10 mouse cellular contexts compared by ENCODE assay signal in the genomic region with DNA sequence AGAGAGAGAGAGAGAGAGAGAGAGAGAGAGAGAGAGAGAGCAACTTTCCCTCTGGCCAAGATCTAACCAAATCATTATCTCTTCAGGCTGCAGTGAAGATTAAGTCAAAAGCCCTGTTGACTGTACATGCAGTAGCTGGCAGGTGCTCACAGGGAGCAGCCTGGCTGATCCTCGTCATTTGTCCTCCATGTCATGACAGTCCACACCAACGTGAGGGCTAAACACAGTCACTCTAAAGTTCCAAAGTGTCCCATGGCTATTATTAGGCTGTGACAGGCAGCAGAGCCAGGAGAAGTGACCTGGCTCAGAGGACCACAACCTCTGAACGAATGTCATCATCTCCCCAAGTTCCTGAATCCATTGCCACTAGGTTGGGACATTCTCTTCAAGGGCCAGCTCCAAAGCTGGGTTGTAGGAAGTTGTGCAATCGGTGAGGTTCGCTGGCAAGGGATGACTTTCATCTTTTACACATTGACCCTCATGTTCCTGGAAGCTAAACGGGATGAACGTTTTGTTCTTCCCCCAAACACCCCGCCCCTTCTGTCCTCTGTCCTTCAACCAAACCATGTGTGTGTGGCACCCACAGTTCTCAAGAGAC.
A peak's percentile ranks its signal among the peaks of the same experiment; 100 is the strongest.
DNase-seq lines count a peak whose midpoint lies in the region; ATAC-seq and TF ChIP-seq lines count a peak whose summit lies in the region.
"Had no signal": no experiment of that assay in that cellular context is flagged by ENCODE, and none has a peak within 500 bp of the region (broad histone marks: within the 10 kb centered on the region; RNA-seq: fewer than 3 reads in every experiment).

No protein-coding gene starts in this region.

- H3K9me3 ChIP-seq in heart, embryonic 16.5 days (replicated peaks; ENCODE audit: control insufficient read depth, low read length): no peaks in the 10 kb centered on the region
- H3K9me3 ChIP-seq in lung, postnatal 0 days (ENCODE audit: low read length): no peaks in the 10 kb centered on the region
- H3K9me3 ChIP-seq: hindbrain, embryonic 15.5 days; lung, embryonic 15.5 days had no signal

- H3K27ac ChIP-seq in heart, embryonic 16.5 days (ENCODE audit: low read length): peak overlapping the region; percentile 56; the same call in 1 of the 2 replicates
- H3K27ac ChIP-seq in lung, postnatal 0 days (ENCODE audit: low read length): peak overlapping the region; percentile 82
- H3K27ac ChIP-seq: hindbrain, embryonic 15.5 days had no signal

- H3K36me3 ChIP-seq in heart, embryonic 16.5 days (ENCODE audit: control insufficient read depth, insufficient read depth): no peaks in the 10 kb centered on the region
- H3K36me3 ChIP-seq in lung, postnatal 0 days (ENCODE audit: insufficient read depth, low read length): no peaks in the 10 kb centered on the region
- H3K36me3 ChIP-seq: hindbrain, embryonic 15.5 days; lung, embryonic 15.5 days had no signal

- no peak for ATAC-seq in heart, embryonic 16.5 days (replicated peaks; ENCODE audit: extremely low read depth, insufficient read depth, low FRiP score)
- ATAC-seq in lung, postnatal 0 days: peak; percentile 62

- H3K9ac ChIP-seq in heart, embryonic 16.5 days (ENCODE audit: low read length): no peak overlapping the region
- no peak overlapping the region for H3K9ac ChIP-seq in lung, postnatal 0 days (replicated peaks; ENCODE audit: low read depth)
- H3K9ac ChIP-seq: hindbrain, embryonic 15.5 days; lung, embryonic 15.5 days had no signal

- peak; percentile 99 for TF ChIP-seq EP300 in lung, postnatal 0 days (IDR thresholded peaks at IDR 0.05)

- peak; percentile 37 for TF ChIP-seq CTCF in lung, postnatal 0 days (IDR thresholded peaks at IDR 0.05)

- H3K27me3 ChIP-seq in heart, embryonic 16.5 days (ENCODE audit: control insufficient read depth, insufficient read depth, low read length): peaks cover 2% of the 10 kb centered on the region; the same call in 1 of the 2 replicates
- no peaks in the 10 kb centered on the region for H3K27me3 ChIP-seq in lung, postnatal 0 days (replicated peaks; ENCODE audit: insufficient read depth, low read length)
- H3K27me3 ChIP-seq: hindbrain, embryonic 15.5 days; lung, embryonic 15.5 days had no signal

- WGBS in heart, embryonic 16.5 days: 57% methylated on average over 8 of the region's 8 CpGs
- WGBS in lung, postnatal 0 days: 35% methylated on average over 8 of the region's 8 CpGs

- peaks cover 25% of the 10 kb centered on the region for H3K4me1 ChIP-seq in heart, embryonic 16.5 days (ENCODE audit: control insufficient read depth, insufficient read depth, low read length)
- H3K4me1 ChIP-seq in lung, postnatal 0 days (ENCODE audit: insufficient read depth, low read depth, low read length): peaks cover 17% of the 10 kb centered on the region; the same call in 1 of the 2 replicates

- DNase-seq in 416B (ENCODE audit: low read depth): peak; percentile 92
- peak; percentile 78 for DNase-seq in adrenal gland, postnatal 14 days
- peak; percentile 95 for DNase-seq in lung, postnatal 0 days (ENCODE audit: low spot score)
- no peak for DNase-seq in cerebellum, adult 9-10 months
- no peak for DNase-seq in c-Kit-positive CD71-positive TER-119-positive erythroid progenitor cells, embryonic 14.5 days (ENCODE audit: low spot score)
- no peak for DNase-seq in cerebellum, adult 9-11 months
- DNase-seq: thymus, postnatal 25 days had no signal

- H3K4me2 ChIP-seq in heart, embryonic 16.5 days (ENCODE audit: low read depth, low read length): no peak overlapping the region
- no peak overlapping the region for H3K4me2 ChIP-seq in lung, postnatal 0 days (replicated peaks; ENCODE audit: low read depth, low read length)
- H3K4me2 ChIP-seq: hindbrain, embryonic 15.5 days; lung, embryonic 15.5 days had no signal

- no peak overlapping the region for H3K4me3 ChIP-seq in heart, embryonic 16.5 days (ENCODE audit: low read length)
- no peak overlapping the region for H3K4me3 ChIP-seq in lung, postnatal 0 days (ENCODE audit: low read depth, low read length)
- H3K4me3 ChIP-seq: hindbrain, embryonic 15.5 days; lung, embryonic 15.5 days had no signal

Comparison
In these comparisons a context has a peak if more than half of its experiments do, and no peak if none do; other contexts are left out.
1. DNase-seq: peak in 416B (single experiment), adrenal gland, postnatal 14 days (single experiment) and lung, postnatal 0 days (single experiment); none in cerebellum, adult 9-10 months (single experiment), c-Kit-positive CD71-positive TER-119-positive erythroid progenitor cells, embryonic 14.5 days (single experiment) and cerebellum, adult 9-11 months (single experiment).